Mouse (Mus musculus) kidney, adult 2 months (tissue): ENCODE data around the gene Apob.

ENCODE experiments used
- CTCF ChIP-seq: fragments of 200-500 bp; conservative IDR thresholded peaks from 2 replicates; pipeline ENCODE4 v1.5.1; 2011; ENCODE audit warnings: low read depth, mild to moderate bottlenecking, control low read depth, low read length, moderate library complexity, mixed read lengths; ENCODE audit not compliant: insufficient read depth, insufficient read length
- POLR2A ChIP-seq: fragments of 200-500 bp; IDR thresholded peaks from one replicate; pipeline ENCODE4 v1.6.1; 2011; ENCODE audit warnings: low read depth, low read length, control low read depth

DNA sequence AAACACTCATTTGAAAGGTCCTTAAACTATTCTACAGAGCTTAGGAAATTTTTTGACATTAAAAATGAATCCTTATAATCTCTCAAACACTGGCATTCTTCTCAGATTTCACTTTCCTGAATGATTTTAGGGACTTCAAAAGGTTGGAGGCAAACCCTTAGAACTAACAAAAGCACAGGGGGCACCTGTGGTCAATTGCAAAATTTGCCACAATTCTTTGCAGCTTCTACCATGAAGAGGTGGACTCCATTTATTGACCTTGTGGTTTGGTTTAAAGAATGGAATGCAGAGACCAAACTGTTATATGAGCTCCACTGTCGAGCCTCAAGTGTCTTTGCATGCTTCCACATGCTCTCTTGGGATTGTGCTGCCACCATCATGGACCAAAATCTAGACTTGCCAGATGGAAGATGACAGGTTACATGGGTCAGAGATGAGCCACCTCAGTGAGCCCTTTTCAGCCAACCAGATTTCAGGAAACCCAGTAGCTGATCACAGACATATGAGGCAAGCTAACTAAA lies 70.4 kb downstream of the Apob start:
- TF ChIP-seq CTCF (no peak), POLR2A (no peak)
